Mouse (Mus musculus): ENCODE measurements at regions not wholly inside any gene's neighbourhood (a gene's known extent, or its start where the extent isn't known, plus 50 kb on each side); places are given as distances from the start of the nearest gene placed in this dataset.

- no peaks in the 10 kb centered on the region; the same call in 1 of the 2 replicates for H3K27me3 ChIP-seq (replicated peaks; ENCODE audit: control insufficient read depth, insufficient read depth, low read length)
- no peak overlapping the region for H3K27ac ChIP-seq (ENCODE audit: insufficient read depth, low read depth, low read length)
- WGBS: 69% methylated on average over 2 of the region's 2 CpGs
- TF ChIP-seq POLR2A (IDR thresholded peaks at IDR 0.05; ENCODE audit: low read depth, low read length) (no peak), CTCF (conservative IDR thresholded peaks at IDR 0.05; ENCODE audit: insufficient read depth, insufficient read length, low read depth, low read length) (no peak)
- H3K36me3 ChIP-seq (ENCODE audit: control insufficient read depth, insufficient read depth, low read length): no peaks in the 10 kb centered on the region
- no peak overlapping the region for H3K4me3 ChIP-seq (ENCODE audit: insufficient read depth, low read depth, low read length)
- no peaks in the 10 kb centered on the region for H3K4me1 ChIP-seq (ENCODE audit: control insufficient read depth, insufficient read depth, low read length)
- DNase-seq: no peak
Observed at GRCm38 (mm10) chr14:23237376-23237775, 776.9 kb downstream of the Kcnma1 start.

DNA sequence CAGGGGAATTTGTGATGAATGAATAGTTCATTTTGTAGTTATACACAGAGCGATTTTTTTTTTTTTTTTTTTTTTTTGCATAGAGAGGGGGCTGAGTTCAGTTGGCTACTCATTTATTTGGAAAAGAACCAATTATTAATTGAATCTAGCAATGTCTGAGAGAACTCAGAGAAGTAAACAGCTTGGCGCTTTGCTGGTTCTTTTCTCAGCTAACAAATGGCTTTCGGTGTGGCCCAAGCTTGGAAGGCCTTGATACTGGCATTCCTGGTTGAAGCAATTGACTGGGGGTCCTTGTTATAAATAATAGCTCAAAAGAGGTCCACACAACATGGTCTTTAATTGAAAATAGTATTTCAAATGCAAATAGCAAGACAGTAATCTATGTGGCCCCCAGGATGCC is 815.6 kb downstream of the Kcnma1 start:
- WGBS: 81% methylated on average over 3 of the region's 3 CpGs
- TF ChIP-seq POLR2A (IDR thresholded peaks at IDR 0.05; ENCODE audit: low read depth, low read length) (no peak), CTCF (conservative IDR thresholded peaks at IDR 0.05; ENCODE audit: insufficient read depth, insufficient read length, low read depth, low read length) (no peak)
- H3K4me1 ChIP-seq (ENCODE audit: control insufficient read depth, insufficient read depth, low read length): no peaks in the 10 kb centered on the region
- no peak overlapping the region for H3K4me3 ChIP-seq (ENCODE audit: insufficient read depth, low read depth, low read length)
- no peaks in the 10 kb centered on the region for H3K27me3 ChIP-seq (replicated peaks; ENCODE audit: control insufficient read depth, insufficient read depth, low read length)
- DNase-seq: no peak
- no peaks in the 10 kb centered on the region for H3K36me3 ChIP-seq (ENCODE audit: control insufficient read depth, insufficient read depth, low read length)
- no peak overlapping the region for H3K27ac ChIP-seq (ENCODE audit: insufficient read depth, low read depth, low read length)

DNA sequence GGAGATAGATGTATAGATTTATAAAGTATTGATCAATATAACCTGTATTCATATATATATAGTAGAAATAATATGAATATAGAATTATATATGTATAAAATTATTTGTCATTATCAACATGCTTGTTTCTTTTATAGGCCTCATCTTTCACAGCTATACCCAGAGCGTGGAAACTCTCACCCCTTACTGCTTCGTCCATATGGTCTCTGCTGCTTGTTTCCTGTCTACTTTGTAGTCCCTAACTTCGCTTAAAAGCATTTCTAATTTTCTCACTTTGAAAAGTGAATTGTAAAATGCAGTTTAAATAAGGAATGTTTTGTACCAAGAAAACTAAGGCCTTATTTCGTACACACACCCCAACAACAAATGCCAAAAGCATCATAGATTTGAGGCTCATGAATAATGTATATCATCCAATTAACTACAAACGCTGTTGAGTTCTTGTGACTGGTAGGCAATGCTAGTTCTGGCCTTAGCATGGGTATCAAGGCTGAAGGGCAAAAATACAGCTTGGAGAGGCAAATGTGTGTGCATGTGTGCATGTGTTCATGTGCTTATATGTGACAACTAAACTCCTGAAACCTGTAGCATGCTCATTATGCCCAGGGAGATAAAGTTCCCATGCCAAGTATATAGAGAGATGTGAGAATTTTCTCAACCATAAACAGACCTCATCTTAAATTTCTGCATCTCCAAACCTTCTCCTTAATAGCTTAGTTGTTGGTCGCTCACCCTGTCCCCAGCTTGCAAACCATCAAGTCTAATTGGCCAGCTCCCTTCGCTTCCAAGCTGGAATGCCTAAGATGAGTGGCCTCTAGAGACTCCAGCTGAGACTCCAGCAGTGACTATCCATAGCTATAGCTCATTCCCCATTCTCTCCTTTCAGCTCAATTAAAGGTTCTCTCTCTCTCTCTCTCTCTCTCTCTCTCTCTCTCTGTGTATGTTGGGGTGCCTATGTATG is 819.4 kb downstream of the Kcnma1 start:
- Histone ChIP-seq H3K27me3 (replicated peaks; ENCODE audit: control insufficient read depth, insufficient read depth, low read length) (no peaks in the 10 kb centered on the region), H3K27ac (ENCODE audit: insufficient read depth, low read depth, low read length) (no peak overlapping the region), H3K4me1 (ENCODE audit: control insufficient read depth, insufficient read depth, low read length) (no peaks in the 10 kb centered on the region), H3K36me3 (ENCODE audit: control insufficient read depth, insufficient read depth, low read length) (no peaks in the 10 kb centered on the region), H3K4me3 (ENCODE audit: insufficient read depth, low read depth, low read length) (no peak overlapping the region)
- TF ChIP-seq POLR2A (IDR thresholded peaks at IDR 0.05; ENCODE audit: low read depth, low read length) (no peak), CTCF (conservative IDR thresholded peaks at IDR 0.05; ENCODE audit: insufficient read depth, insufficient read length, low read depth, low read length) (no peak)
- WGBS: 84% methylated on average over 7 of the region's 7 CpGs
- no peak for DNase-seq

DNA sequence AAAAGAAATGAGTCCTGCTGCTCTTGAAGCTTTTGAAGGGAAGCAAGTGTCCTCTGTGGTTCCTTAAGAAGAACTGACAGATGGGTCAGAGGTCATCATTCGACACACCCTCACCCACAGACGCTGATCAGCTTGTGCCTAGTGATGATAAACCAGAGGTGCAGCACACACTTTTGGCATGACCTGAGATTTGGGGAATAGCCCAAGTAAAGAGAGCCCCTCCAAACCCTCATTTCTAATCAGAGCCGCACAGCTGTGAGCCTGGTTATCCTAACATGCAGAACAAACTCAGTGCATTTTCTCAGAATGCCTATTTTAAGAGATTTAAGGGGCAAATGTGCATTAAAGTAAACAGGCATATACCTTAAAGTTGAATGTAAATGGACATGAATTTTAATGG is 821.7 kb downstream of the Kcnma1 start:
- no peak for DNase-seq
- no peaks in the 10 kb centered on the region for H3K27me3 ChIP-seq (replicated peaks; ENCODE audit: control insufficient read depth, insufficient read depth, low read length)
- TF ChIP-seq CTCF (conservative IDR thresholded peaks at IDR 0.05; ENCODE audit: insufficient read depth, insufficient read length, low read depth, low read length) (no peak), POLR2A (IDR thresholded peaks at IDR 0.05; ENCODE audit: low read depth, low read length) (no peak)
- H3K4me3 ChIP-seq (ENCODE audit: insufficient read depth, low read depth, low read length): no peak overlapping the region
- WGBS: 67% methylated on average over 3 of the region's 3 CpGs
- no peaks in the 10 kb centered on the region for H3K36me3 ChIP-seq (ENCODE audit: control insufficient read depth, insufficient read depth, low read length)
- H3K27ac ChIP-seq (ENCODE audit: insufficient read depth, low read depth, low read length): no peak overlapping the region
- H3K4me1 ChIP-seq (ENCODE audit: control insufficient read depth, insufficient read depth, low read length): no peaks in the 10 kb centered on the region

DNA sequence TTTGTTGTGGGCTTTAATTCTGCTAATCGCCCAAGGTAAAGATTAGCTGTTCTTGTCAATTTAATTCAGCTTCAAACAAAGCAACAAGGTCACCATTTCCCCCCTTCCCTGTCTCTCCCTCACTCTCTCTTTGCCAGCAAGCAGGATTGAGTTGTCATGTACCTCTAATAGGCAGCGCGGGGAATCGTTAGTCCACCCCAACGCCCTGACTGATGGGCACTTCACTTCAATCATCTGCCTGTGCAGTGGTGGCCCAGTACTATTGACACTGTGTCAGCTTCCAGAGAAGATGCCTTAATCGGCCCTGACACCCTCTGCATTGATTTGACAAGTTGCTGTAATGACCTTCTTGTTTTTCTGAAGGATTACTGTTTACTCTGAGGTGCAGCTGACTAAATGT is 828.9 kb downstream of the Kcnma1 start:
- Histone ChIP-seq H3K4me3 (ENCODE audit: insufficient read depth, low read depth, low read length) (no peak overlapping the region), H3K4me1 (ENCODE audit: control insufficient read depth, insufficient read depth, low read length) (no peaks in the 10 kb centered on the region), H3K27me3 (replicated peaks; ENCODE audit: control insufficient read depth, insufficient read depth, low read length) (no peaks in the 10 kb centered on the region), H3K27ac (ENCODE audit: insufficient read depth, low read depth, low read length) (no peak overlapping the region), H3K36me3 (ENCODE audit: control insufficient read depth, insufficient read depth, low read length) (no peaks in the 10 kb centered on the region)
- DNase-seq: no peak
- WGBS: 76% methylated on average over 6 of the region's 6 CpGs
- no peak for TF ChIP-seq CTCF (conservative IDR thresholded peaks at IDR 0.05; ENCODE audit: insufficient read depth, insufficient read length, low read depth, low read length)
- no peak for TF ChIP-seq POLR2A (IDR thresholded peaks at IDR 0.05; ENCODE audit: low read depth, low read length)

GRCm38 (mm10) chr14:23169346-23169745 is 844.9 kb downstream of the Kcnma1 start:
- Histone ChIP-seq H3K4me3 (ENCODE audit: insufficient read depth, low read depth, low read length) (no peak overlapping the region), H3K36me3 (ENCODE audit: control insufficient read depth, insufficient read depth, low read length) (no peaks in the 10 kb centered on the region), H3K27me3 (replicated peaks; ENCODE audit: control insufficient read depth, insufficient read depth, low read length) (no peaks in the 10 kb centered on the region), H3K27ac (ENCODE audit: insufficient read depth, low read depth, low read length) (no peak overlapping the region), H3K4me1 (ENCODE audit: control insufficient read depth, insufficient read depth, low read length) (no peaks in the 10 kb centered on the region)
- DNase-seq: no peak
- TF ChIP-seq POLR2A (IDR thresholded peaks at IDR 0.05; ENCODE audit: low read depth, low read length) (no peak), CTCF (conservative IDR thresholded peaks at IDR 0.05; ENCODE audit: insufficient read depth, insufficient read length, low read depth, low read length) (no peak)
- 79% methylated on average over 14 of the region's 14 CpGs for WGBS

GRCm38 (mm10) chr14:23160567-23160966 is 853.7 kb downstream of the Kcnma1 start:
- TF ChIP-seq POLR2A (IDR thresholded peaks at IDR 0.05; ENCODE audit: low read depth, low read length) (no peak), CTCF (conservative IDR thresholded peaks at IDR 0.05; ENCODE audit: insufficient read depth, insufficient read length, low read depth, low read length) (no peak)
- Histone ChIP-seq H3K36me3 (ENCODE audit: control insufficient read depth, insufficient read depth, low read length) (no peaks in the 10 kb centered on the region), H3K27me3 (replicated peaks; ENCODE audit: control insufficient read depth, insufficient read depth, low read length) (no peaks in the 10 kb centered on the region), H3K4me3 (ENCODE audit: insufficient read depth, low read depth, low read length) (no peak overlapping the region), H3K27ac (ENCODE audit: insufficient read depth, low read depth, low read length) (no peak overlapping the region), H3K4me1 (ENCODE audit: control insufficient read depth, insufficient read depth, low read length) (no peaks in the 10 kb centered on the region)
- 53% methylated on average over 1 of the region's 1 CpGs for WGBS
- DNase-seq: no peak

Measured in kidney, adult 2 months (tissue).